Mouse (Mus musculus) lung, postnatal 36 days (tissue): ENCODE data around the gene Gm14288.
"Not testable (repeated sequence)": the region's sequence is repeated elsewhere in the genome, so short reads cannot be mapped to it uniquely, and the experiment has no call there.

Experiments
- DNase-seq: peaks from one replicate; pipeline ENCODE4 v3.0.0; 2022; ENCODE audit warnings: mixed read lengths

Gene Gm14288

DNA sequence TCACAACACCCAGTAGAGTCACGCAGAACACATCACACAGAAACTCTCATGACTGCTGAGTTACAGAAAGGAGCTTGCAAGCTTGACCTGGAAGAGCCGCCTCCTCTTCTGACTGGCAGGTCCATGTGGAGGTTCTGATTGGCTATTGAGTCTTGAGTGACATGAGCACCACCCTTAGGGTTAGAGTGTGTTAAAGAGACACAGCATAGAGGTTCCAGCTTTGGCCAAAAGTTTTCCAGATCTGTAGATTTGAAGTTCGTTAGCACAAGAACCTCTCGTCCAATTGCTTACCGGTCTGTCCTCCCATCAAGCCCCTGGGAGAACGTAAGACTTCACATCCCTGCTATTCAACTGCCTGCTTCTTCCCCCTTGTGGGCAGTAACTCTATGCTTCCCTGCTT lies at the start of gene Gm14288:
Gene Gm14288, minus strand, starts transcription at position 101 of the 400 bp plus-strand sequence.
- DNase-seq: not testable (repeated sequence)

GRCm38 (mm10) chr2:175741237-175741636 lies 59.7 kb downstream of the Gm14288 start, which contains the start of gene Gm2007:
TSS of gene Gm2007 (plus strand) at chr2:175741537.
- not testable (repeated sequence) for DNase-seq
